Mouse (Mus musculus) ES-E14 (cell line): ENCODE measurements at regions not wholly inside any gene's neighbourhood (a gene's known extent, or its start where the extent isn't known, plus 50 kb on each side); places are given as distances from the start of the nearest gene placed in this dataset.

Experiments used
- CHD2 ChIP-seq: IDR thresholded peaks from 2 replicates; pipeline ENCODE4 v1.6.1; 2014; ENCODE audit warnings: mild to moderate bottlenecking, low read depth, low read length, inconsistent platforms
- HCFC1 ChIP-seq: IDR thresholded peaks from 2 replicates; pipeline ENCODE4 v1.6.1; 2012; ENCODE audit warnings: low read length, inconsistent platforms, borderline replicate concordance; ENCODE audit not compliant: insufficient read depth
- MAFK ChIP-seq: IDR thresholded peaks from 2 replicates; pipeline ENCODE4 v1.6.1; 2014; ENCODE audit warnings: mild to moderate bottlenecking, low read depth, low read length, inconsistent platforms; ENCODE audit not compliant: insufficient read depth
- ZC3H11A ChIP-seq: IDR thresholded peaks from 2 replicates; pipeline ENCODE4 v1.6.1; 2012; ENCODE audit warnings: low read depth, mild to moderate bottlenecking, inconsistent platforms, low read length, borderline replicate concordance
- ZNF384 ChIP-seq: IDR thresholded peaks from 2 replicates; pipeline ENCODE4 v1.6.1; 2012; ENCODE audit warnings: low read depth, low read length, inconsistent platforms

DNA sequence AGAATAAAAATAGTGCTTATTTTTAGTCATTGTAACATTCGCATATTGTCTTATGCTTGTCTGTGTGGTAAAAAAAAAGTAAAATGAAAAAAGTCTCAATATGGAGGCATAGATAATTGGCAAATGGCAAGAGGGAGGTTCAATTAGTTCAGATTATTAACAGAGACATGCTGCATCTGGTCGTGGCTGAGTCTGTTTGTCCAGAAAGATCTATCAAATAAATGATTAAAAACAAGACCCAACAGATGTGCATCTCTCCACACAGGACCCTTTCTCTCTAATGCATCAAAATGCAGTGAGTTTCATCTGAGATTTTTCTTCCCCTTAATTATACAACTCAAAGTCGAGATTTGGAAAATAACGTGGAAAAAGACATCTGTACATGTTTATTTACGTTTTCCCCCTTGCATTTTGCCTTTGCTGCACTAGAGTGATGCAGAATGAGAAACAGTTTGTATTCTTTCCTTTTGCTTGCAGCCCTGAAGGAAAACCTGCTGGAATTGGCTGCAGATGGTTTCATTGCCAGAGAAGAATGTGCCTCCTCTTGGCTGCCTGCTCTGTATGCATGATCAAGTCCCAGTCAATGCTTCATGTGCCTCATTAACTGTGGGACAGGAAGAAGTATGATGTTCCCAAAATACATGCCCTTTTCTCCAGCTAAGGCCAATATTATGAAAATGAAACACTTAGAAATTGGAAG lies 886.0 kb upstream of the Pcdh20 start:
- TF ChIP-seq CHD2 (no peak), HCFC1 (no peak), MAFK (no peak), ZNF384 (no peak), ZC3H11A (no peak)
